Mouse (Mus musculus) bone marrow macrophage, adult 2 months (primary cell): ENCODE data around the gene Acp4.

Experiments used
- CTCF ChIP-seq: IDR thresholded peaks from 2 replicates; pipeline ENCODE4 v1.5.1; 2012; ENCODE audit warnings: low read depth, mild to moderate bottlenecking, low read length, moderate library complexity
- POLR2A ChIP-seq: IDR thresholded peaks from 2 replicates; pipeline ENCODE4 v1.6.1; 2012; ENCODE audit warnings: mild to moderate bottlenecking, low read depth, low read length, borderline replicate concordance

GRCm38 (mm10) chr7:44246055-44246983 is 10.9 kb downstream of the Acp4 start, which contains the start of the genes 1700028J19Rik and 2410002F23Rik:
- TF ChIP-seq POLR2A (peak; percentile 93), CTCF (no peak)
